Mouse (Mus musculus) urinary bladder, postnatal 10 days (tissue): ENCODE data around the gene Ift43.

ENCODE experiments used
- DNase-seq: peaks from one replicate; pipeline ENCODE4 v3.0.0; 2022; ENCODE audit warnings: low spot score

Gene Ift43

DNA sequence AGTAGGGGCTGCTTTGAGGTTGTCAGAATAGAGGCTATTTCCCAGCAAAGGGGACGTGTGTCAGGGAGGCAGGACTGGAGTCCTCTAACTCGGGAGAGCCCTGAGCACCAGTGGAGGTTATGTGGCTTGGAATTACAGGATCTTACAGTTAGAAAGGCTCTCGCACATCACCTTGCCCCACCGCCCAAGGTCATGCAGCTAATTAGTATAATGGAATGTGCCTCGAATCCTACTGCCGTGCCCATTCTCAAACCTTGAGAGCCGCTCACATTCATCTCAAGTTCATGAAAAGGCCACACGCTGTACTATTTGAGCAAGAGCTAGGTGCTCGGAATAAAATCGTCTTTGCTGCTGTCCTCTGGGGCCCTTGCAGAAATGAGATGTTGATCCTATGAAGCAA is 47.4 kb downstream of the Ift43 start:
- no peak for DNase-seq

DNA sequence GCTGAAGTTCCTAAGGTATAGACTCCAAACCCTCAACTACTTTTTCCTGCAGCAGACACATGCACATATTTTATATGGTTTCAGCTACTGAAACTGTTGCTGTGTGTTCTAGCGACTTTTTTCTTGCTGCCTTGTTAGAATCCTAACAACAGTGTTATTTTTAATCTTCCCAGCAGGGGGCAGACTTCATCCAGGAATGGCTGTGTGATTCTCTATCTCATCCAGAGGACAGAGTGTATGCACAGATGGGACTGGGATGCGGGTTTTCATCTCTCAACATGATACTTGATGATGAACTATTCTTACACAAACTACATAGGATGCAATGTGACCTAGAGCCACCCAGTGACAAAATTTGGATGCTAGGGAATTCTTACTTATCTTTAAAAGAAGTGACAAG is 50.5 kb downstream of the Ift43 start:
- no peak for DNase-seq

DNA sequence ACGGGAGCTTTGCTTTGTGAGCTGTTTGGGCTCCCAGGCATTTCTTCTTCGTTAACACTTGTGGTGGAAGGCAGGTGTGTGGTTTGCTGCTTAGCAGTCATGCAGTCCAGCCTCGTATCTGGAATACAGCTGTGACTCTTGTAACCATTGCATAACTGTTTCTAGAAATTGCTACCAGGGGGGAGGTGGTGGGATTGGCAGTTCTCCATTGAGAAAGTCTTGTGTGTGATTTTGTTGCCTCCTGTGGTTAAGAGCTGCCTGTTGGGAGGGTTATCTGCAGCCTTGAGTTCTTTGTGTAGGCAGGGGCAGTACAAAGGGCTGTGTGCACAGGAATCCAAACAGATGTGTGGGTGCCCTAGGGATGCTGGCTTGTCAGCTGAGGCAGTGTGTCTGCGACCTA is 53.4 kb downstream of the Ift43 start:
- no peak for DNase-seq

DNA sequence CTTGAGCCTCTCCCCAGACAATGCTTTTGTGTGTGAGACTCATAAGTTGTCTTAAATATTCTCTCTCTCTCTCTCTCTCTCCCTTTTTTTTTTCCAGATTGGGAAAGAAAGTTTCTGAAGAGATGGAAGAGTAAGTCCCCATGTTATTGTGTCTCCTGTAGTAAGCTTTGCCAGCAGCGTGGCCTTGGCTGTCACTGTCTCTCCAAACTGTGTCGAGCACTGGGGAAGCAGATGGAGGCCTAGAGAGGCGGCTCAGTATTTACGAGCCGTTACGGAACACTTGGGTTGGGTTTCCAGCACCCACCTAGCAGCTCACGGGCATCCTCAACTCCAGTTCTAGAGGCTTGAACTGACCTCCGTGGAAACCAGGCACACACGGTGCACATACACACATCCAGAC is 56.4 kb downstream of the Ift43 start:
- no peak for DNase-seq

DNA sequence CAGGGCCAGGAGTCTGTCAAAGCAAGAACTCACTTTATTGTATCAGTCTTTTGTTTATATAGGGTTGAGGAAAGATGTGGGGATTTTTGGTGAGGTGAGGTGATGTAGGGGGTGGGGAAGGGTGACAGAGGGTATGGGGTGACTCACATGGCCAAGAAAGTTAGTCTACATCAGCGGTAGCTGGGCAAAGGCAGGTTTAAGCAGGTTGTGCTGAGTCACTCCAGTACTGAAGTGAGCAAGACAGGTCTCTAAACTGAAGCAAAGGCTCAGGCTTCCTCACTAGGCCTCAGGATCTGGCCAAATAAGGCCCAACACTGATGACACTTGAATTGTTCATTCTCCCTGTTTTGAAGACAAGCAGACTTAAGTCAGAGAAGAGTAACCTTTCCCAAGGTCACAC is 60.0 kb downstream of the Ift43 start:
- no peak for DNase-seq

DNA sequence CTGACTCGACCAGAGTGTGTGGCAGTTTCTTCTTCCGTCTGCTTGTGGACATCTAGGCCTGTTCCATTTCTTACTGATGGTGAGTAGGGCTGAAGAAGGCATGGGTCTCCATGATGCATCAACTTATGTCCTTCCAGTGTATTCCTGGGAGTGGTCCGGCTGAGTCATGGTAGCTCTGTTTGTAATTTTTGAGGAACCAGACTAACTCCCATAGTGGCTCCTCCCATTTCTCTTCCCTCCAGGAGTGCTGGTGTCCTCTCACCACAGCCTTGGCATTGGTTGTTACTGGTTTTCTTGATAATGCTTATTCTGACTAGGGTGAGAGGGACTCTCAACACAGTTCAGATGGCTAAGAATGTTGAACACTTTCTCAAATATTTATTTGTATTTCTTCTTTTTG is 63.9 kb downstream of the Ift43 start:
- no peak for DNase-seq

DNA sequence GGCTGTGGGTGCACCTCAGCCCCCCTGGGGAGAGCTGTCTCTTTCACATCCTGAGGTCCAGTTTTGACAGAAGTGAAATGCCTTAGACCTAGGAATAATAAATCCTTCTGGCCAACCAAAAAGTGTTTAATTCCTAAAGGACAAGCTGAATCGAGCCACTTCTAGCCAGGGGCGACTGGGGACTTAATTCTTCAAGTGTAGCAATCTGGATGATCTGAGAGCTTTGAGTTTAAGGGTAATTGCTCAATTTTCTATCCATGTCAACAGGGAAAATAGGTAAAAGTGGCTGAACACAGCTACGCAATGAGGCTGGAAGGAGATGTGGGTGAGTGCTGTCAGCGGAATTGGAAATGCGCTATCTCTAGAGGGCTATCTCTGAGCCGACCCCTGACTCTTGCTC is 65.9 kb downstream of the Ift43 start:
- DNase-seq: no peak

DNA sequence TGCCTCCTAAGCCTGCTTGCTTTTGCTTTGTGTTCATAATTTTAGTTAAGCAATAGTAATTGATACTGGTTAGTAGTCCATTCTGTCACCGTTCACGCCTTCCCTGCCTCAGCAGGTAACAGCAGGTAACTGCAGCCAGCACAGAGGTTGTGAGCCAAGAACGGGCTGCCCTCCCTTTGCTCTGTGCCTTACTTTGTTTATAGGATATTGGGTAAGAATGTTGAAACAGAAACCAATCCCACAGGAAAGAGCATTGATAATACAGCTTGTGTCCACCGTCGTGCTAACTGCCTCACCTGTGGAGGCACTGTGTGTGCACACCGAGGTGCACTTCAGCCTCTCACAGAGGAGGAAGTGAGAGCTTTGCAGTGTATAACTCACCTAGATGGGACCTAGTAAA is 66.7 kb downstream of the Ift43 start:
- no peak for DNase-seq

DNA sequence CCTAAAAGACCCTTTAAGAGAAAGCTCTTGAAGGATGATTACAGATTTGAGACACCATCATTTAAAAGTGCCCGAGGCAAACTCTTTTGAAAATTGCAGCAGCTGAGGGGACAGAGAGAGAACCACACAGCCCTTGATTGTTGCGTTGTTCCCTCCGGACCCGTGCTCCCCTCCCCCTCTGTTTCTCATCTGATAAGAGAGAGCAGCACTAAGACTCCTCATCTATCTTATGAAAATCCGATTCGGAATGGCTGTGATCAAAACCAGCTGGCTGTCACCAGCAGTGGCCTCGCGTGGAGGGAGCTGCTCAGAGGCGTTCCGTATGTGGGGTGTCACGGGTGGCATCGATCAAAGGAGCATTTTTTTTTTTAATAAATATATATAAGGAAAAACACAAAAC is 69.6 kb downstream of the Ift43 start:
- no peak for DNase-seq

DNA sequence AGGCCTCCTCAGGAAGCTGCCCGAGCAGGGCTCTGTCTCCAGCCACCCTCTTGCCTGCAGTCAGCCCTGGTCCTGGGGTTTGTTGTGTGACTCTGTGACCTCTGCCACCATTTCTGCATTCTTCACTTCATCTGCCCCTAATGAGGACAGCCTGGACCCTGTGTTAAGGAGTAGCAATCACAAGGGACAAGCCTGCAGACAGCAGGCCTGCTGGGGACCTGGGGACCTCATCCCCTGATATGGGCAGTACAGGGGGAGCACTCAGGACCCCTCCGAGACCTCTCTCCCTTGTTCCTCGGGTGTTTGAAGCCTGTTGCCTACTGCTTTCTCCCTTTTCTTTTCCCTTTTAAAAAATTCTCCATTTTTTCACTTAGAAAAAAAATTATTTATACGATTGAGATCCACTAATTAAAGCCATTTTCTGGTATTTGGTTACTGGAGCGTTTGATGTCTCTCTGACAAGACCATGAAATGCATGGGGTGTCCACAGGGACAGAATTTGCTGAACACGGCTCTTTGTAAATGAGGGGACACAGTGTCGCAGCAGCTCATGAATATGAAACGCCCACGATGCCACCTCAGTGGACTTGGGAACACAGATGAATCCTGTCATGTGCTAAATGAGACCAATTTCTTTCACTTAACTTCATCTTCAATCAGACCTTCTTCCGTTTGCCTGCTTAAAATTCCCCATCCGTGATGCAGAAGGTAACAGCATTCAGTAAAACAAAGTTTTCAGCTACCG is 71.0 kb downstream of the Ift43 start:
- no peak for DNase-seq

DNA sequence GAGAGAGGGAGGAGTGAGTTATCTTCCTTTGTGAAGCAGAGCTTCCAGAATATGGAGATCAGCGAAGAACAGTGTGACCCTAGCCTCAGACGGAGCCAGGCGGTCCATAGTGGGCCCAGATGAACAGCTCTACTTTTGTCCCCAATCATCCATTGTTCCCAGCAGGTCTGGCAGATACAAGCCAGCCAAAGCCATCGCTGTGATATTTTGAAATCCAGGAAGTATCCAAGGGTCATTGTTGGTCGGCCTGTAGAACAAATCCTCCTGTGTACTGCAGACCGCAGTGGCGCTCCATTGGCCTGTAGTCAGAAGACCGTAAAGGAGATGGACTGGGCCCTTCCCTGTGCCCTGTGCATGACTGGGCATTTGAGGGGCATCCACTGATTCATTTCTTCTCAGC is 72.8 kb downstream of the Ift43 start:
- no peak for DNase-seq

DNA sequence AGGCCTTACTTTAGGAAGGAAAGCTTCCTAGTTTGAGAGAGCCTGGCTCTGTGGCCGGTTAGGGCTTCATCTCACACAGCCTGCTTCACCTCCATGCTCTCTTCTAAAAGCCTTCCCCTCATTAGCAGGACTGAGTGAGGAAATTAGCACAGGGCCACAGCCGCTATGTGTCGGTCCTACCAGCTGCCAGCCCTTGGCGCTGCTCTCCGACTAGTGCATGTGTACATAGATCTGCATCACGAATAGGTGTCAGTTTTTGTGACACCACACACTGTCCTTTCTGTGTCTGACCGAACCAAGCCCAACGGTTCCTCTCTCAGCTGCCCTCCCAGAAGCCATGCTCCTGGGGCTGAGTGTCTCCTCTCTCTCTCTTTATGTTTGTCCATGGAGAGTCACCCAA is 74.8 kb downstream of the Ift43 start:
- no peak for DNase-seq

DNA sequence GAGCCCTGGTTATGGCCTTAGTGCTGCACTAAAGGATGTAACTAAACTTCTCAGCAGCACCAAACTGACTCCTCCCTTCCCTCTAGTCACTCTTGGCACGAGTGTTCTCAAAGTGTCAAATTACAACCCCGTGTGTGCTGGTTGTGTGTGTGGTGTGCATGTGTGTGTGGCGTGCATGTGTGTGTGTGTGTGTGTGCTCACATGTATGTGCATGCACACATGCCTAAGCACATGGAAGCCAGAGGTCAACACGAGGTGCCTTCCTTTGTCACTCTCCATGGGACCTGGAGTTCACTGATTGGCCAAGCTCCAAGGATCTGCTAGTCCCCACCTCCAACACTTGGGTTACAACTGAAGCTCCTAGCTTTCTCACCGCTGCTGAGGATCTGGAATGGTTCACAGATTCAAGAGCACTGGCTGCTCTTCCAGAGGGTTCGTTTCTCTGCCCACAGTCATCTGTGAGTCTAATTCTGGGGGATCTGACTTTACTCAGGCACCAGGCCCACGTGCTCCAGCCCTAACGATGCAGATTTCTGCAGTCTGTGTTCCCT is 75.6 kb downstream of the Ift43 start:
- DNase-seq: no peak

DNA sequence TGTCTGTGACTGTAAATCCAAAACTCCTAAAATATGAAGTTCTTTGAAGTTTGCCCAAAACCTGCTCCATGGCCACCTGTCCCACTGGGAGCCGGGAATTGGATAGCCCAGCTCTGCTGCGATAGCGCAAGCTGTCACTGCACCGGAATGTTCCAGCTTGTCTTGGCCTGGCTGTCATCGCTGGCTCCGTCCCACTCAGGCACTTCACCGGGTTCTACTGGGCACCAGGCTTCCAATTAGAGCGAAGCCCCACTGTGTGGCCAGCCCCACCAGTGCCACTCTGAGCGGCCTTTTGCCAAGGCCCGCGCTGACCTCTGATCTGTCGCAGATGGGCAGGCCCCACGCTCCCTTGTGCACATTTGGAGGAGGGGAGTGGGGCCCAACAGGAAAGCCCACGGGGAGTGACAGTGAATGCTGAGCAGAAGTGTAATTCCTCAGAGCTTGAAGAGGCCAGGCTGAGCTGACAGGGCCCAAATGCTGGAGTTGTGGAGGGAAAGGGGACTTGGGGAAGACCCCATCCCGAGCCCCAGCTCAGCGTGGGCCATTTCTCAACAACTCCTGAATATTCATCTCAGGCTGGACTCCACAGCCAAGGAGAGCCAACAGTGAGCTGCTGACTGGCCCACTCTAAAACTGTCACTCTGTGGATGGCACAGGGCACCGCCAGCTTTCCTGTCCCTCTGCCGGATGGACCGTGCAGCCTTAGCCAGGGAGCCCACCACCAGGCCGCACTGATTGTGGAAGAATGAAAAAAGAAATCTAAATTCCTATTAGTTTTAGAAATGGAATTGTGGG is 76.5 kb downstream of the Ift43 start:
- DNase-seq: no peak

DNA sequence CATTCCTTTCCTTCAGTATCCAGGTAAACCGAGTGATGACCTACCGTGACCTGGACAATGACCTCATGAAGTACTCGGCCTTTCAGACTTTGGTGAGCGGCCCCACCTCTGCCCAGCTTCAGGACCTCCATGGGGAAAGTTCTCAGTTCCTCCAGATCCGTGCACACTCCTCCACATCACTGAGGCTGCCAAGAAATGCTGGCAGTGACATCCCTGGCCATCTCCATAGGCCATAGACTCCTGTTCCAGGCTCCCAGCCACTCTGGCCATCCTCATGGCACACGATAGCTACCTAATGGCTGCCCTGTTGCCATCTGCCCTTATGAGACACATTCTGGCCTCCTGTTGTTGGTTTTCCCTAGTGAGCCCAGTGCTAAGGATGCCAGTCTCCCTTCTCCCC is 79.1 kb downstream of the Ift43 start:
- DNase-seq: no peak

DNA sequence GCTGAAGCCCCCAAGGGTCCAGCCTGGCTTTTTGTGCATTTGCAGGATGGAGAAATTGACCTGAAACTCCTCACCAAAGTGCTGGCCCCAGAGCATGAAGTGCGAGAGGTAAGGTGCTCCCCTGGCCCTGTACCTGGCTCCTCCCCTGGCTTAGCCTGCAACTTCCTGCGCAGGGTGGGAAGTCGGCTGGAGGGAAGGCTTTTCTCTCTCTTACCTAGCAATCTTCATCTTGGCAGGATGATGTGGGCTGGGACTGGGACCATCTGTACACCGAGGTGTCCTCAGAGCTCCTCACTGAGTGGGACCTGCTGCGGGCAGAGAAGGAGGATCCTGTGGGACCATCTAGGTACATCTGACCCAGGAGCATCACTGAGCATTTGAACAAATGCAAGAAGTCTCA is 79.6 kb downstream of the Ift43 start:
- DNase-seq: no peak

DNA sequence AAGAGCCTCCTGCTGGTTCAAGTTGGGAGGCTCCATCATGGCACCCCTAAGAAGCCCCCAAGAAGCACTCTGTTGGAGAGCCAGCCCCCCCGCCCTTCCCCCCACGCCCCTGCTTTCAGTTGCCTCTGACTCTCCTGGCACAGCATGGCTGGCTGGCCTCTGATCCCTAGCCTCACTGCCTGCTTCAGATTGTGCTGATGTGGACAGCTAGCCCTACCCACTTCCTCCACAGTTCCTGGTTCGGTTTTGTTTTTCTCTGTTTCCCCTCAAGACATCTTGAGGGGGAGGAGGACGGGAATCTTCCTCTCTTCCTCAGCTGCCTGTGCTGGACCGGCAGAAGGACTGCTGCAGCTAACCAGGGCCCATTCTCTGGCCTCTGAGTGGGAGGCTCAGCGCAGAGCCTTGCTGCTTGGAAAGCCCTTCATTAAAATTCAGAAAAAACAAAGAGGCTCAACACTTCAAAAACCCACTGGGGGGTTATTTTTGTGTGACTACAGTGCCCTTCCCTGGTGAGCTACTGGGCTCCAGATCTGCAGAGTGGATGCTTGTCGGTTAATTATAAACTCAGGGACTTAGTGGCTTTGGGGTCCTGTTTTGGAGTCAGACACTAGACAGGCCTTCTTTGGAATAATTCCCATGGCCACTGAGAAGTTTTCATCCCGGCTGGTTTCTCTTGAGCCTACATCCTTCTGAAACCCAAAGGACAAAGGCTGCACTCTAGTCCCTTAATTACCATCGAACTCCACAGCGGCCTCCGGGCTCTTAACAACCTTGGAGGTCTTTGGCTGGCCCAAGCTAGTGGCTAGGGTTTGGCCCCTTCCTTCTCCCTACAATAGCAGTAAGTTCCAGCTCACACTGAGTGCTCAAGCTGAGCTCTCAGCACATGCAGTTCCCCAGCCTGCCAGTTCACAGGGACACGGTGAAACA is 80.8 kb downstream of the Ift43 start:
- no peak for DNase-seq

DNA sequence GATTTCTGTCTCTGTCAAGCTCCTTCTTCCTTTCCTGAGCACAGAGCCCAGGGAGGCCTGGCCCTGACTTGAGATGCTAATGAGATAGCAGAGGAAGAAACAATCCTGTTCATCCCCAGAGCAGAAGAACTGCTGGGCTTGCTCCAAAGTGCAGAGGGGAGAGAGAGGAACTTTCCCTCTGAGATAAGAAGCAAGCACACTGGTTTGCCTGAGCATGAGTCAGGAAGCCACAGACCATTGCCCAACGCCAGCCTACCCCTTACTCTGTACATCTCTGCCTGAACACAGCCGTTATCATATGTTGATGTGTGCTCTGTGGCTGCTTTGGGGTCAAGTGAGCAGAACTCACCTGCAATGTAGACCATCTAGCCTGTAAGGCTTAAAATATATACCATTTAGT is 83.9 kb downstream of the Ift43 start:
- no peak for DNase-seq

DNA sequence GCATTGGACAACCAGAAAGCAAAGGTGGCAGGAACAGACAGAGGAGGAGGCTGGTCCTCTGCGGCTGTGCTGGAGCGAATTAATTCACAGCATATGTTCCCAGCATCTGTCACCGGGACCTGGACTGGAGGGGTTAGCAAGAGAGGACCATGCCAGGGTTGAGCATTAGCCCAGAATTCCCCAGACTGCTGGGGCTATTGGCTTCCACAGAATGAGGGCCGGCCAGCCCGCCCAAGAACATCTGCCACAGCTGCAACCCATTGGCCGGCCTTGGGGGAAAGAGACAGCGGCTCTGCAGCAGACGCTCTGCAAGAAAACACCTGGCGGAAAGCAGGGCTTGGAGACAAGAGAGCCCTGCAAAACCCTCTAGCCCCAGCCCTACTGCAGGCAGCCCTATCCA is 84.7 kb downstream of the Ift43 start:
- DNase-seq: no peak

DNA sequence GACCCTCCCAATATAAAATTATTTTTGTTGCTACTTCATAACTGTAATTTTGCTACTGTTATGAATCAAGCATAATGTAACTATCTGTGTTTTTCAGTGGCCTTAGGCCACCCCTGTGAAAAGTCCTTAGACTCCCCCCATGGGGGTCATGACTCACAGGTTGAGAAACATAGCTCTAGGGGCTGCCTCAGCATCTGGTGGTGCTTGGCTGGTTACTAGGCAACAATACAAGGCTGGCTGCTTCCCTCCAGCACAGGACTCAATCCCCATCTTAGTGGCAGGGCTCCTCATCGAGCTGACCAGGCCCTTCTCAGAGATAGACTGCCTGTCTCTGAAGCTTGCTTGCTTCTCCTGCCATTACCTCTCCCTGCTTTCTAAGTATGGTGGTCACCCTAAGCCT is 86.4 kb downstream of the Ift43 start:
- no peak for DNase-seq

DNA sequence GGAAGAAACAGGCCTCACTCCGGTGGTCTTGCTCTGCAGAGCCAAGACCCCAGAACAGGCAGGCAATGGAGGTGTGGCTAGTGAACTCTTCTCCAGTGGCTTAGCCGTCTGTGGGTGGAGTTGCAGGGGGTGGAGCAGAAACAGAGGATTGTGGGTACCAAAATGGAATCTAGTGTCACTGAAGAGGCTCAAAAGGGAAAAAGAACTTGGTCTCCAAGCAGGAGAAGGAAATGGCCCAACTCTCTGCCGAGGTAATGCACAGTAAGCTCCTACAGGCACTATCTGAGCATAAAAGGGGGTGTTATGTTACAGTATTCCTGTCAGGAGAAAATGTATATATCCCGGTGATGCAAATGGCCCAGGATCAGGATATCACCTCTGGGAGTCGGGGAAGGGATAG is 86.9 kb downstream of the Ift43 start:
- no peak for DNase-seq

DNA sequence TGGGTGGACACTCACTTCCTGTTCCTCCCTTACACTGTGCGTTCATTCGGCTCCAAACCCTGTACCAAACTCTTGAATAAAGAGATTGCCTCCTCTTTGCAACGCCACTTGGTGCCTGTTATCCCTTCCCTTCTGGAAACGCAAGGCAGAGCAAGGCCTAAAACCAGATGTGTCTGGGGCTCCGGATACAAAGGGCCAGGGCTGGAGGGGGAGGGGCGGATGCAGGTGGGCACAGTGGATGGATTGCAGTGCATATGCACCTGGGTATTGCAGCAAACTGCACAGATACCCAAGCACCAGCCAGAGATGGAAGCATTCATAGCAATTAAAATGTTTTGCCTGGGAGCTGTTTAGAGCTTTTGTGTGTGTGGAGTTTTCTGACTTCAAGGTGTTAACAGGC is 91.0 kb downstream of the Ift43 start:
- DNase-seq: no peak

DNA sequence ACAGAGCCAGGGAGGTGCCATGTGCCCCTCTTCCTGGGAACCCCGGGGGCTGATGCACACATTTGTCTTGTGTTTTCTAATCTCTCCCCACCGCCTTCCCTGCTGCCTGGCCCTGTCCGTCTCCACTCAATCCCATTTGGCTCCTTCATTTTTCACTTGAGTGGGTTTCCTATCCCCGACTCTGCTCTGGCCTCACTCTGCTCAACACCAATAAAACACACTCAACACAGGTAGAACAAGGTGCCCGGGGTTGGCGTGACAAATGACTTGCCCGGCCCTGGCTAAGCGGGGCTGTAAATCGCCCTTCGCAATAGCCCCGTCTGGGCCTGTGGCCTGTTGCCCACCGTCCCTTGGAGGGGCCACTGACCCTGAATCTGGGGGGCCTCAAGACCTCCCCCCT is 92.0 kb downstream of the Ift43 start:
- no peak for DNase-seq
